Mouse (Mus musculus): ENCODE measurements around the gene Gtpbp10. TPM values are rescaled to one million over a fixed set of nuclear protein-coding genes. Genes with fewer than 3 reads are reported as not detected.

Gene Gtpbp10
- polyA plus RNA-seq, 1 experiment from 2014 or later = 11.2 TPM

- H3K4me2 ChIP-seq = no peak overlapping the region
- no peaks in the 10 kb centered on the region for H3K9me3 ChIP-seq (replicated peaks)
- 55% methylated on average over 4 of the region's 4 CpGs for WGBS (ENCODE audit: insufficient replicate concordance)
- H3K9ac ChIP-seq = no peak overlapping the region
- no peak overlapping the region for H3K27ac ChIP-seq
- H3K4me1 ChIP-seq (replicated peaks) = no peaks in the 10 kb centered on the region
- no peak overlapping the region for H3K4me3 ChIP-seq (replicated peaks)
- no peak for ATAC-seq (ENCODE audit: low read depth)
- no peaks in the 10 kb centered on the region for H3K36me3 ChIP-seq
- DNase-seq = no peak
- H3K27me3 ChIP-seq = no peaks in the 10 kb centered on the region
Measured at GRCm38 (mm10) chr5:5495042-5495441, 64.3 kb downstream of the Gtpbp10 start.

GRCm38 (mm10) chr5:5494269-5495005, 64.9 kb downstream of the Gtpbp10 start:
- no peak overlapping the region for H3K4me2 ChIP-seq
- no peaks in the 10 kb centered on the region for H3K36me3 ChIP-seq
- no peaks in the 10 kb centered on the region for H3K9me3 ChIP-seq (replicated peaks)
- no peak overlapping the region for H3K4me3 ChIP-seq (replicated peaks)
- no peaks in the 10 kb centered on the region for H3K27me3 ChIP-seq
- H3K9ac ChIP-seq = no peak overlapping the region
- 34% methylated on average over 16 of the region's 16 CpGs for WGBS (ENCODE audit: insufficient replicate concordance)
- DNase-seq = no peak
- H3K27ac ChIP-seq = no peak overlapping the region
- H3K4me1 ChIP-seq (replicated peaks) = no peaks in the 10 kb centered on the region
- ATAC-seq (ENCODE audit: low read depth) = no peak

- 71% methylated on average over 4 of the region's 4 CpGs for WGBS (ENCODE audit: insufficient replicate concordance)
- no peak overlapping the region for H3K4me2 ChIP-seq
- H3K36me3 ChIP-seq = no peaks in the 10 kb centered on the region
- ATAC-seq (ENCODE audit: low read depth) (no peak), DNase-seq (no peak)
- no peak overlapping the region for H3K4me3 ChIP-seq (replicated peaks)
- H3K4me1 ChIP-seq (replicated peaks) = no peaks in the 10 kb centered on the region
- no peak overlapping the region for H3K9ac ChIP-seq
- H3K27me3 ChIP-seq = no peaks in the 10 kb centered on the region
- no peak overlapping the region for H3K27ac ChIP-seq
- H3K9me3 ChIP-seq (replicated peaks) = no peaks in the 10 kb centered on the region
Measured at GRCm38 (mm10) chr5:5492163-5492562, 67.2 kb downstream of the Gtpbp10 start.

Other genes with a start within 250 kb of the Gtpbp10 start
- gene Cdk14, start 139.2 kb downstream of the Gtpbp10 start, polyA plus RNA-seq (2015; fragmentation: Nextera tagmentation; extraction: Ambion mirVana) = 1.4 and 2.1 TPM in 2 replicates
- not detected in 2 replicates for gene 1700015F17Rik, start 80.4 kb downstream of the Gtpbp10 start, polyA plus RNA-seq (2015; fragmentation: Nextera tagmentation; extraction: Ambion mirVana)
- 8.6 and 10.1 TPM in 2 replicates for gene Cldn12, start 44.6 kb downstream of the Gtpbp10 start, polyA plus RNA-seq (2015; fragmentation: Nextera tagmentation; extraction: Ambion mirVana)
- gene Gm8773, start 14.3 kb upstream of the Gtpbp10 start, polyA plus RNA-seq (2015; fragmentation: Nextera tagmentation; extraction: Ambion mirVana) = 0.28 and 0.79 TPM in 2 replicates
- 0.21 and 0.53 TPM in 2 replicates for gene Cfap69, start 104.7 kb upstream of the Gtpbp10 start, polyA plus RNA-seq (2015; fragmentation: Nextera tagmentation; extraction: Ambion mirVana)
- gene Steap2, start 135.0 kb upstream of the Gtpbp10 start, polyA plus RNA-seq (2015; fragmentation: Nextera tagmentation; extraction: Ambion mirVana) = 4.9 and 6.6 TPM in 2 replicates
- 6.9 and 7.8 TPM in 2 replicates for gene Steap1, start 189.8 kb upstream of the Gtpbp10 start, polyA plus RNA-seq (2015; fragmentation: Nextera tagmentation; extraction: Ambion mirVana)

Data from liver, embryonic 13.5 days (tissue).